Mouse (Mus musculus): ENCODE measurements around the gene Nme7.

The Nme7 gene

GRCm38 (mm10) chr1:164434049-164434448 lies 130.1 kb downstream of the Nme7 start:
- no peak for DNase-seq (ENCODE audit: low read depth, low spot score)

GRCm38 (mm10) chr1:164436749-164437148 lies 132.8 kb downstream of the Nme7 start:
- DNase-seq (ENCODE audit: low read depth, low spot score) = no peak

- no peak for DNase-seq (ENCODE audit: low read depth, low spot score)
These were observed 136.3 kb downstream of the Nme7 start for GRCm38 (mm10) chr1:164440230-164440629.

- no peak for DNase-seq (ENCODE audit: low read depth, low spot score)
These were observed 136.9 kb downstream of the Nme7 start for GRCm38 (mm10) chr1:164440708-164441407.

GRCm38 (mm10) chr1:164441408-164441974 lies 137.6 kb downstream of the Nme7 start:
- no peak for DNase-seq (ENCODE audit: low read depth, low spot score)

- no peak for DNase-seq (ENCODE audit: low read depth, low spot score)
These were observed 141.8 kb downstream of the Nme7 start for GRCm38 (mm10) chr1:164445620-164446162.

DNA sequence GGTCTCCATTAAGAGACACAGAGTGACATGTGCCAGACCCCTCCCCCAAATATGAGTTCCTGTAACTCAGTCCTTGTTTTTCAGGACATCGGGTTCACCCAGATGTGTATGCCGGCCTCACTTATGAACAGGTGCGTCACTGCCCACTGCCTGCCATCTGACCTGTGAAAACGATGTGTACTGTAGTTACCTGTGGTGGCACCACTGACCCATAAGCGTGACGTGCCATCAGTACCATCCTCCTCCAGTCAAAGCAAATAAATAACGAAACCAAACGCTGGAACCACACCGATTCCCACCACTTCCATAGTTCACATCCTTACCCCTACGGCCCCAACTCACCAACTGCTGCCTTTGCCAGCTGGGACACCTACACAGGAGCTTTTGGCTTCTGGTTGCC lies 142.6 kb downstream of the Nme7 start:
- no peak for DNase-seq (ENCODE audit: low read depth, low spot score)

DNA sequence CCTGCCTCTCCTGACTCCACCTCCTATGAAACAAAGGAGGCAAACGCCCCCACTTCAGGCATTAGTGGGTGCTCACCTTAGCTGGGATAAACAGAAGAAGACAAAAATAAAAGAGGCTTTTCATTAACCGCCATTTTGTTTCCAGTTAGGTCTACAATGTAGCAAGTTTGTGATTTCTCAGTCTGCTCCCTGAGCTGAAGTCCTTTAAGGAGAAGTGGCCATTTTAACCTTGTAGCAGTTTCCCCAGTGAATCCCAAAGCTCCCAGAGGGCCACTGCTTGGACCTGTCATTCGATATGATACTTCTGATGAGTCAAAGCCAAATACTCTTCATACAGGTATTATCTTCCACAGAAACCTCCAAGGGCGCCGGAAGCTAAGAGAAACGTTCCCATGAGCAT lies 143.6 kb downstream of the Nme7 start:
- DNase-seq (ENCODE audit: low read depth, low spot score) = no peak

DNA sequence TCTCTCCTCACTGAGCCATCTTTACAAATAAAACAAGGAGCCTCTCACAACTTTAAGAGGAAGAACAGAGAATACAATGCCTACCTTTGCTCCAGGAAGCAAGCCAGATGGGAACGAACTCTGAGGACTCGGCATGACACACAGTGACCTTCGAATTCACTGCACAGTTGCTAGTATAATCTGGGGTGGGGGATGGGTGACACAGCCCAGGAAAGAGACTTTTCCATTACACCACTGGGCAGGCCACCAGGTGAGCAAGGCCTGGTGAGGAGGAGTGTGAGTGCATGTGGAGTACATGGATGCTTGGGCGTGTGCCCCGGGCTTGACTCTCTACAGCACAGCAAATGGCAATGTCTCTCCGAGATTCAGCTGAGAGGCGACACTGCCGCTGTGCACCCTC lies 145.7 kb downstream of the Nme7 start:
- no peak for DNase-seq (ENCODE audit: low read depth, low spot score)

GRCm38 (mm10) chr1:164450231-164450630 lies 146.3 kb downstream of the Nme7 start:
- DNase-seq (ENCODE audit: low read depth, low spot score) = no peak

GRCm38 (mm10) chr1:164450644-164451043 lies 146.7 kb downstream of the Nme7 start:
- no peak for DNase-seq (ENCODE audit: low read depth, low spot score)

DNA sequence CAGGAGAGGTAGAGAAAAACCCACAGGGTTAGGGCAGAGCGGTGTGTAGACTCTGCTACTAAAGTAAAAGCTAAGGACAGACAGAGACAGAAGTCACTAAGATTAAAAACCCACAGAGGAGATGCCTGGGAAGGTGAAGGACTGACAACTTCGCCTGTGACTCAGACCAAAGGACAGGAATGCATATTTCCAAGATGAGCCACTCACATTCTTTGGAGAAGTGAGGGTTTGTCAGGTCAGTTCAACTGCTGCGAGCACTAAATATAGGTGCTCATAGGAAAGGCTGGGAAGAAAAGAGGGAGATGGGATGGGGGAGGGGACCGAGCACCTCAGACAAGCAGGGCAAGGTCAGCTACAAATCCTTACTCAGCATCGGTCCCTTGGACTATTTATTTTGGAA lies 147.4 kb downstream of the Nme7 start:
- no peak for DNase-seq (ENCODE audit: low read depth, low spot score)

DNA sequence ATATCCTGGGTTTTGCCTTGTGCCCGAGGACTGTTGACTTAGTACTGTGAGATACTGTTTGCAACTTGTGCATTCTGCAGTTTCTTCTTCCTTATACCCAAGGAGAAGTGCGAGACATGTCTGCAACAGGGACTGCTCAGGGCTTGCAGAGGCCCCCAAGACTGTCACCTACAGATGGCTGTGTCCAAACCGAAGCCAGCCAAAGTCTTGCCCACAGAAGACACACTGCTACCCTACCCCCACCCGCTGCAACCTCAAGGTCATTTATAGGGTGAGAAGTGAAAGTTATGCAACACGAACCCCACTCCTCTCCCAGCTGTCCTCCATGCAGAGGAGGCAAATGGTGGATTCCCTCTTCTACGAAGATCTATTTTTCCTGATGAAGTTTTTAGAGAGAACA lies 148.7 kb downstream of the Nme7 start:
- no peak for DNase-seq (ENCODE audit: low read depth, low spot score)

- DNase-seq (ENCODE audit: low read depth, low spot score) = no peak
These were observed 149.2 kb downstream of the Nme7 start for GRCm38 (mm10) chr1:164453146-164453545.

- DNase-seq (ENCODE audit: low read depth, low spot score) = no peak
These were observed 149.8 kb downstream of the Nme7 start for GRCm38 (mm10) chr1:164453739-164454138.

- DNase-seq (ENCODE audit: low read depth, low spot score) = no peak
These were observed 151.0 kb downstream of the Nme7 start for GRCm38 (mm10) chr1:164454747-164455400.

- no peak for DNase-seq (ENCODE audit: low read depth, low spot score)
These were observed 151.7 kb downstream of the Nme7 start for GRCm38 (mm10) chr1:164455614-164456013.

DNA sequence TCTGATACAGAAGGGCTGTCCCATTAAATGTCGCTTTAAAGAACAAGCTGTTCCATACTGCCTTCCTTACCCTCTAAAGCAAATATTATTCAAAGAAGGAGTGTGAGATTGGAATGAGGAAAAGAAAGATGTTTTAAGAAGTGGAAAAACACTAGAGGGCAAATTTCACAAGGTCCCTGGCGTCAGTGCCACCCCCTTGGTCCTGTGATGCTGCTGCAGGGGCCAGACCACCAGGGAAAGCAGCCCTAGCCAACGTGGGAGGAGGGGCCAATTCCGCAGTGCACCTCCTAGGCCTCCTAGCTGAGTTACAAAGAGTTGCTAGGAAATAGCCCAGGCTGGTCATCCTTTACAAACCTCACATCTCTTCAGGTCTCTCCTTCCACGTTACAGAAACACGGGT lies 152.1 kb downstream of the Nme7 start:
- no peak for DNase-seq (ENCODE audit: low read depth, low spot score)

DNA sequence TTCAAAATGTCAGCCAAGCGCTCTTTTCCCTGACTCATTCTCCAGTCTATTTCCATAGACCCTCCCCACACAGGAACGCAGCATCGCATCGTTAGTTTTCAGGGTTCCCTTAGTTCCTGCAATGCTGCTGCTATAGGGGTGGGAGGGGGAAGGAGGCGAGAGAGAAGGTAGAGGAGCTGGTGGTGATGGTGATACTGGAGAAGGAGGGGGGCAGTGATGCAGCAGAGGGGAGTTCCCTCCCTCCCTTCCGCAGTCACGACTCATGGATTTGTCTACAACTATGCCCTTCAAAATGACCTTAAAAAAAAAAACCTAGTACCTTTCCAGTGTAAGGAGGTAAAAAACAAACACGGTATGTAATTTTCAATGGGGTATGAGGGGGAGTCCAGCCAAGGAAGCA lies 152.8 kb downstream of the Nme7 start:
- no peak for DNase-seq (ENCODE audit: low read depth, low spot score)

GRCm38 (mm10) chr1:164457531-164458244 lies 153.8 kb downstream of the Nme7 start:
- DNase-seq (ENCODE audit: low read depth, low spot score) = no peak

DNA sequence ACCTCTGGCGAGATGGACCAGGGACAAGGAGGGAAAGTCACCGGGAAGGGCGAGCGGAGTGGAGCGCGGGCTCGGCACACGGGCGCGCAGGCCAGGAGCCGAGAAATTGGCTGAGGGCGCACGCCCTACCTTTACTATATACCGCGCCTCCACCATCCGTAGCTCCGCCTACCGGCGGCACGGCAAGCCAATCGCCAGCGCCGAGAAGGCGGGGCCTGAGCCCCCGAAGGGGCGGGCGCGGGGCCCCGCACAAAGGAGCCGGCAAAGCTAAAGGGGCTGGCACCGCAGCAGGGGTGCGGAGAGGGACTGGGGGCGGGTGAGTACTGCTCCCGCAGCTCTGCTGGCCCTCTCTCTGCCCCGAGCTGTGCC lies 154.3 kb downstream of the Nme7 start, which contains the start of gene Atp1b1:
Atp1b1 (minus strand) TSS at position 111 of the 369 bp plus-strand sequence.
- peak; percentile 23 for DNase-seq (ENCODE audit: low read depth, low spot score)

DNA sequence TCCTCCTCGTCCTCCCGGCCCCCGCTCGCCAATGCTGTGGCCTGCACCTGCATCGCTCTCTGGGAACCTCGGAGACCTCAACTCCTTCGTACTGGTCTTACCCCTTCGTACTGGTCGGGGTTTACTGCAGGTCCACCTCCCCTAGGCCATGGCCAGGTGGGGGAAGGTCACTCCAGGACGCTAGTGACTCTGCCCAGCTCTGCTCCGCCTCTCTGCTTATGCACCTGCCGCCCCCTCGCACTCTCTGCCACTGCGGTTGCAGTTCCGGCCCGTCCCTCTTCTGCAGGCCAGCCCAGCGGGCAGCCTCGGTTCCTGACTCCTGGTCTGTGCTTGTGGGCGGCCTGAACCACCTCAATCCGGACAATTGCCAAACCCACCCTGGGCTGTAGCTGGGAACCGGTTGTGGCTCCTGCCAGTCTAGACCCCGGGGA lies 154.7 kb downstream of the Nme7 start:
- no peak for DNase-seq (ENCODE audit: low read depth, low spot score)

All from retina, adult 2 months (tissue).